Mouse (Mus musculus) lung, embryonic 16.5 days (tissue): ENCODE data around the gene Myh3. TPM values are rescaled to one million over a fixed set of nuclear protein-coding genes. Genes with fewer than 3 reads are reported as not detected.

Experiments
- ATAC-seq: fragments of 200-750 bp; cut with Nextera tagmentation; 2 replicates; pipeline ENCODE4 v1.8.0; 2017; ENCODE audit warnings: low read depth, mild to moderate bottlenecking, moderate library complexity
- H3K27ac ChIP-seq: fragments of 300-500 bp; sonication (generic); 2 replicates; pipeline ENCODE4 v1.5.1; 2014; ENCODE audit warnings: mild to moderate bottlenecking, control low read depth, low read length
- H3K27me3 ChIP-seq: fragments of 300-500 bp; sonication (generic); 2 replicates; pipeline ENCODE4 v1.6.1; 2014; ENCODE audit warnings: low read depth, low read length, mixed read lengths; ENCODE audit not compliant: control insufficient read depth, insufficient read depth
- H3K36me3 ChIP-seq: fragments of 300-500 bp; sonication (generic); 2 replicates; pipeline ENCODE4 v1.6.1; 2014; ENCODE audit warnings: low read length; ENCODE audit not compliant: control insufficient read depth, insufficient read depth
- H3K4me1 ChIP-seq: fragments of 300-500 bp; sonication (generic); replicated peaks from 2 replicates; pipeline ENCODE4 v1.6.1; 2014; ENCODE audit warnings: low read length, mixed read lengths; ENCODE audit not compliant: control insufficient read depth, insufficient read depth
- H3K4me2 ChIP-seq: fragments of 300-500 bp; sonication (generic); 2 replicates; pipeline ENCODE4 v1.6.1; 2014; ENCODE audit warnings: low read depth, low read length, control low read depth
- H3K4me3 ChIP-seq: fragments of 300-500 bp; sonication (generic); 2 replicates; pipeline ENCODE4 v1.5.1; 2014; ENCODE audit warnings: mild to moderate bottlenecking, low read length, control low read depth
- H3K9ac ChIP-seq: fragments of 300-500 bp; sonication (generic); 2 replicates; pipeline ENCODE4 v1.6.1; 2014; ENCODE audit warnings: low read length, control low read depth
- H3K9me3 ChIP-seq: fragments of 300-500 bp; sonication (generic); 2 replicates; pipeline ENCODE4 v1.6.1; 2016; ENCODE audit warnings: low read length; ENCODE audit not compliant: control insufficient read depth
- WGBS: fragments of 180-500 bp; shearing (Covaris S2); extraction: QIAGEN DNeasy Blood & Tissue Kit; methylation state at CpG from one replicate; pipeline ENCODE4 v1.1.7; 2014; 5-methylcytosine and 5-hydroxymethylcytosine counted together
- polyA plus RNA-seq: library from polyadenylated mRNA; unstranded; fragments of >200 nt; fragmentation: Nextera tagmentation; extraction: Ambion mirVana; gene quantifications from 2 replicates; pipeline ENCODE4 v1.2.1, GENCODE M21; 2015

Gene Myh3
- polyA plus RNA-seq, 1 experiment from 2014 or later, result 7.1 TPM

DNA sequence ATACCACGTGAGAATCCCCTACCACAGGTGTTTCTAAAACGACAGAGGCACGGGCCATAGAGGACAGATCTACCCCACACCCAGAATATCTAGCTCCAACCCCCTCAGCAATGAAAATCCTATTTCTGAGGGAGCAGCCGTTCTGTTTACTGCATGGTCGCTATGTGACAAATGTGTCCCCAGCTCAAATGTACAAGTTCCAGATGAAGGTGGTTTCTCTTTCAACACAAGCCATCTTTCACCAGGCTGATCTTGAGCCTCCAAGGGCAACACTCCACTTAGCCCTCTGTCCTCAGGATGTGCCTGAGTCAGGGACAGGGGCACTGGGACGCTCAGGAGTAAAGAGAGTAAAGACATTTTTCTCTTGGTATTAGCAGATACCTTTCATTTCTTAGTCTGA is 62.9 kb downstream of the Myh3 start:
- 51% methylated on average over 6 of the region's 6 CpGs for WGBS
- no peaks in the 10 kb centered on the region for H3K36me3 ChIP-seq
- ATAC-seq, result no peak
- no peak overlapping the region for H3K4me2 ChIP-seq
- no peaks in the 10 kb centered on the region for H3K4me1 ChIP-seq
- no peak overlapping the region for H3K4me3 ChIP-seq
- H3K27me3 ChIP-seq, result no peaks in the 10 kb centered on the region
- no peak overlapping the region for H3K27ac ChIP-seq
- H3K9me3 ChIP-seq, result no peaks in the 10 kb centered on the region
- H3K9ac ChIP-seq, result no peak overlapping the region

DNA sequence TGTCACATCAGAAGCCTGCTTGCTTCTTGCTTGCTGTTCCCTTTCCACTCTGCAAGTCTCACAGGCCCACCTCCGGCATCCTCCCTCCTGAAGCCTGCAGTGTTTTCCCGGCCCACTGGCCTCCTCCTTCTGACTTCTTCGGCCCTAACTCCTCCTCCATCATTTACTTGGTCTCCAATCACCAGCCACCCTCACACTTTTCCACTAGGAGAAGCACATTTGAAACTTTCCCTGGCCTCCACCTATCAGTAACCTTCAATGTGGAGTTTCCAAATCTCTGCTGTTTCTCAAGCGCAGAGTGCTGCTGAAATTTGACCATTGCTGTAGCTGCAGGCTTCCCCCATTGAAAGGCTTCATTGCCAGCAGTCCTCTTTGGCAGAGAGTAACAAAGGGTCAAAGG is 63.9 kb downstream of the Myh3 start:
- Histone ChIP-seq H3K9ac (no peak overlapping the region), H3K27ac (no peak overlapping the region), H3K36me3 (no peaks in the 10 kb centered on the region), H3K4me1 (no peaks in the 10 kb centered on the region), H3K4me2 (no peak overlapping the region), H3K4me3 (no peak overlapping the region), H3K27me3 (no peaks in the 10 kb centered on the region), H3K9me3 (no peaks in the 10 kb centered on the region)
- 42% methylated on average over 4 of the region's 4 CpGs for WGBS
- ATAC-seq, result no peak

DNA sequence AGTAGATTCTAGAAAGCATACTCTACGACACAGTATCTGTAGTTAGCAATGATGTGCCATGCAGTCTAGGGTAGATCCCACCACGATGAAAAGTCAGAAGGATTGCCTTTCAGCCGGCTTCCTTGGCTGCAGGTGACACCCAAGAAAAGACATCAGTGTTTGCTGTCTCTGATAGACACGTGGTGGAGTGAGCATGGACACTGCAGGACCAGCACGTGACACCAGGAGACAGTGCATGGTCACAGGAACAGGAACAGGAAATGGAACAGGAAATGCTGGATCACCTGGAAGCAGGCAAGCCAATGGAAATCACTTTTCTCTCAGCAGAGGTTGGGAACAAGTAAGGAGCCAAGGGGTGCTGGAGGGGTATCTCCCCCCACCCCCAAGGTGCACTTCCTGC is 65.0 kb downstream of the Myh3 start:
- H3K36me3 ChIP-seq, result no peaks in the 10 kb centered on the region
- ATAC-seq, result no peak
- 73% methylated on average over 5 of the region's 5 CpGs for WGBS
- H3K9ac ChIP-seq, result no peak overlapping the region
- H3K4me2 ChIP-seq, result no peak overlapping the region
- H3K27me3 ChIP-seq, result no peaks in the 10 kb centered on the region
- H3K4me1 ChIP-seq, result no peaks in the 10 kb centered on the region
- H3K27ac ChIP-seq, result no peak overlapping the region
- H3K9me3 ChIP-seq, result no peaks in the 10 kb centered on the region
- no peak overlapping the region for H3K4me3 ChIP-seq

DNA sequence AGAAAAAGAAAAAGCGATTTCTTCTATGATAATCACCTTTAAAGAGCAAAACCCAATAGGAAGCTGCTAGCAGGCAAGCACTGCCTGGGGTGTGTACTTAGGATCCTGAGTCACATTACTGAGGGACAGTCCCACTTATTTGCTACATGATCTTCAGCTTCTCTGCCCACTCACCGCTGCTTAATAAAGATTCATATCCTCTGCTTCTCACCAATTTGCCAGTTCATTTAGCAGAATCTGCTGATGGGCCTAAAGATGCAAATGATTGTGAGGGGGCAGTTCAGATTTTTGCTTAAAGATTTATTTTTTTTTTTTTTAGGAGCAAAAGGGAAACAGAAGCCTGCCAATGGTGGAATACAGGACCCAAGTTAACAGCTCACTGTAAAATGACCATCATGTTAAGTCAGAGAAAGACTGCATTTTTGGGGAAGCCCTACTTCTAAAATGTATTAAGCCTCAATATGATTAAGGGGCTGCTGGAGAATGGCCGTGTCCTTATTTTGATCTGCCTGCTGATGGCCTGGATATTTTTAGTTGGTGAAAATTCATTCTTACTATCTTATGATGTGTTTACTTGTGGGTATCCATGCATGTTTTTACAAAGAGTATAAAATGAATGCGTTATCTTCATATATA is 65.9 kb downstream of the Myh3 start:
- Histone ChIP-seq H3K9me3 (no peaks in the 10 kb centered on the region), H3K9ac (no peak overlapping the region), H3K4me3 (no peak overlapping the region), H3K27ac (no peak overlapping the region), H3K4me1 (no peaks in the 10 kb centered on the region), H3K27me3 (no peaks in the 10 kb centered on the region), H3K36me3 (no peaks in the 10 kb centered on the region), H3K4me2 (no peak overlapping the region)
- WGBS, result 85% methylated on average over 4 of the region's 4 CpGs
- ATAC-seq, result no peak

DNA sequence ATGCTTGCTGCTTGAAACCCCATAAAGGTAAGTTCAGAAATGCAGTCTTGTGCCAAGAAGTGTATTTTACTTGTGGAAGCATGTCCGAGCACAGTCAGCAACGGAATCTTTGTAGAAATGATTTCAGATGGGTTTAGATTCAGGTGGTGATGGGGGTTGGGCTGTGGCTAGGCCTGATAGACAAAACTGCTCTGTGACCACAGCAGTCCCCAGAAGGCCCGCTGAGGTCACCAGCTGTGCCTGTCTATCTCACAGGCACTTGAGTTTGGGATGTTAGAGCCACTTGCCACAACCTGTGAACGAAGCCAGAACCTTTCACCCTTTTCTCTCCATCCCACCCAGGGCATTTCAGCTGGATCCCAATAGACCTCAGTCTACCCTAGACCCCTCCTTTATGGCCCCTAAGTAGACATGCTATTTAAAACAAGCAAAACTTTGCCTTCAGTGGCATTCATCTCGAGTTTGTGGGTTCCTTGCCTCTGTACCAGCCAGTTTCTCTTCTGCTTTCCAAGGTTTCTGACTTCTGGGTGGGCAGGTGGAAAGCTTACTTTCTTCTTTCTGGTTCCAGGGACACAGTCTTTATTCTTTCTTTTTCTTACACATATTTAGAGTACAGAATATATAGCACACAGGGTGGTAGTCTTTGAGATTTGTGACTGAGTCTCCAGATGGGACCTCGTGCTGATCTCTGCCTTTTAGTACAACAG is 66.6 kb downstream of the Myh3 start:
- Histone ChIP-seq H3K9me3 (no peaks in the 10 kb centered on the region), H3K4me2 (no peak overlapping the region), H3K36me3 (no peaks in the 10 kb centered on the region), H3K27ac (no peak overlapping the region), H3K4me1 (no peaks in the 10 kb centered on the region), H3K27me3 (no peaks in the 10 kb centered on the region), H3K9ac (no peak overlapping the region), H3K4me3 (no peak overlapping the region)
- WGBS, result 59% methylated on average over 6 of the region's 6 CpGs
- no peak for ATAC-seq

DNA sequence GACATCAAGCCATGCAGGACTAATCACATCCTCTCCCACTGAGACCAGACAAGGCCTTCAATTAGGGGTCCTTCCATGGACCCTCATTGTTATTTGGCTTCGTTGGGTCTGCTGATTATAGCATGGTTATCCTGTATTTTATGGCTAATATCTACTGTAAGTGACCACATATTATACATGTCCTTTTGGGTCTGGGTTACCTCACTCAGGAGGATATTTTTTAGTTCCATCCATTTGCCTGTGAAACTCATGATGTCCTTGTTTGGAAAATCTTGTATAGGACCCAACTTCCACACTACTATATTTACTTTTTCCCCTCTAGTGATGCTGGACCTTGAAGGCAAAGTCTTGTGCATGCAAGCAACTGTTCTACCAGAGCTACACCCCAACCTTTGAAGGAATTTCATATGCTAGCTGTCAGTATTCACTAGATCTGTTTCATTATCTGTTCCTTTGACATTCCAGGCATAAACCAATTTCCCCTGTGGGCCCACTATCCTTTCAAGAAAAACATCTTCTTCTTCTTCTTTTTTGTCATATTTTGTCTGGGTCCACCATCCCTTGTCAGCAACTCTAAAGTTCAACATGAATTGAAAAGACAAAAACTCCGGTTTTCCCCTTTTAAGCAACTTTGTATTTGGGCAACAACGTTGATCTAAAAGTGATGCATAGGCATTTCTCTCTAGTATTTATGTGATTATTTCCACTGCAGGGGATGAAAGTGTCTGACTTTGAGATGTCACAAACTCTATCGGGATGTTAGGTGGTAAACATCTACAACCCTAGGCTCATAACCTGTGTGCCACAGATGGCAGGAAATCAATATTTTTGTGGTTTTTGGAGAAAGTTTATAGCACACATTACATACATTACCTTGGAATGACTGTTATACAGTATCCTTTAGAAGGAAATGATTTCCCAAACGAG is 67.6 kb downstream of the Myh3 start:
- H3K27me3 ChIP-seq, result no peaks in the 10 kb centered on the region
- no peak overlapping the region for H3K9ac ChIP-seq
- no peak overlapping the region for H3K4me3 ChIP-seq
- no peak overlapping the region for H3K4me2 ChIP-seq
- ATAC-seq, result no peak
- no peak overlapping the region for H3K27ac ChIP-seq
- no peaks in the 10 kb centered on the region for H3K36me3 ChIP-seq
- no peaks in the 10 kb centered on the region for H3K4me1 ChIP-seq
- 77% methylated on average over 5 of the region's 5 CpGs for WGBS
- no peaks in the 10 kb centered on the region for H3K9me3 ChIP-seq

DNA sequence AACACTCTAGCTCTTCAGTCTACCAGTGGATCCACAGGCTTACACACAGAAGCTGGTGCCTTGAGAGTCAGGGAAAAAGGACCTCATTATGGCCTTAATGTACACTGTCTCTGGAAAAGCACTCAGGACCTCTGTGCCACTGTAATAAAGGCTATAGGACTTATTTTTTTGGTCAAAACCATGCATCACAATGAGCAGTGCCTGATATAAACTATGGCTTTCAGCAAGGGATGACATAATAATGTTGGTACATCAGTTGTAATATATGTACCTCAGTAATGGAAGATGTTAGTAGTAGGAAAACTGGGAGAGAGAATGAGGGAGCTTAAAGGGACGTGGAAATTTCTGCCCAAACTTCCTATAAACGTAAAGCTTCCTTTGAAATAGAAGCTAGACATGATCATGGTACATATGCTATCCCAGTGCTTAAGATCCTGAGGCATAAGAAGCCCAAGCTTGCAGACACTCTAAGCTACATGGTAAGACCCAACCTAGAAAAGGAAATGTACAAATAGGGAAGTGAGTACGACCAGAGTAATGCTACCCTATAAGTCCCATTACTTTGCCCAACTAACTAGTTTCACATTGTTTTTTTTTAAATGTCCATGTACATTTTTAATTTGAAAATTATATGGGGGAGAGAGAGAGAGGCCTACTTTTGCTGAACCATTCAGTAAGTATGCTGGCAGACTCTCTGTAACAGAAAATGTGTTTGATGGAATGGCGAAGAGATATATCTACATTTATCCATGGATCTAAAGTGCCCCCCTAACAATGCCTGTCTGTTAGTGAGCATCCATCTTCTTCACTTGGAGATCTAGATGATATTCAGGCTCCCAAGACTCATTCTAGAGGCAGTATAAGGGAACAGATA is 68.5 kb downstream of the Myh3 start:
- Histone ChIP-seq H3K4me3 (no peak overlapping the region), H3K9ac (no peak overlapping the region), H3K27ac (no peak overlapping the region), H3K9me3 (no peaks in the 10 kb centered on the region), H3K4me2 (no peak overlapping the region), H3K4me1 (no peaks in the 10 kb centered on the region), H3K36me3 (no peaks in the 10 kb centered on the region), H3K27me3 (no peaks in the 10 kb centered on the region)
- ATAC-seq, result no peak
- WGBS, result 83% methylated on average over 4 of the region's 4 CpGs

DNA sequence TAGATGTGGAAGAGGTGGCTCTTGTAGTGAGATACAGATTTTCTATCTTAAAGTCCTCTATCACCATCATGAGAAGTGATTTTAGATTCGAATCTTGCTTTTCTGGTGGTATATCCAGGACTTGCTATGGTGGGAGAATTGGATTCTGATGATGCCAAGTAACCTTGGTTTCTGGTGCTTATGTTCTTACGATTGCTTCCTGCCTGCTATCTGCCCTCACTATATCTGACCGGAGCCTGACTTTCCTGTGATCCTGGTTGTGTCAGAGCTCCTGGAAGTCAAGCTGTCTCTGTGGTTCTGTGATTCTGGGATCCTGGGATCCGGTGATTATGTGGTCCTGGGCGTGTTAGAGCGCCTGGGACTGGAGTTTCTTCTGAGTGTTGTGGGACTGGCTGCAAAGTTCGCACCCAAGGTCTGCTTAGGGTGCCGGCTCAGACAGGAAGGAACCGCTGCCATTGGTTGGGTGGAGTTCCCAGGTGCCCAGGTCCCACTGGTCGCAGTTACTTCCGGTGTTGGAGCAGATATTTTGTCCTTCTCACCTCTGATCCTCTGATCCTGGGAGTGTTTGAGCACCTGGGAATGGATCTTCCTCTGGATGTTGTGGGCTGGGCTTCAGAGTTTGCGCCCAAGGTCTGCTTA is 69.3 kb downstream of the Myh3 start:
- Histone ChIP-seq H3K4me3 (no peak overlapping the region), H3K4me2 (no peak overlapping the region), H3K4me1 (no peaks in the 10 kb centered on the region), H3K27ac (no peak overlapping the region), H3K9me3 (no peaks in the 10 kb centered on the region), H3K9ac (no peak overlapping the region), H3K27me3 (no peaks in the 10 kb centered on the region), H3K36me3 (no peaks in the 10 kb centered on the region)
- ATAC-seq, result no peak
- WGBS, result 87% methylated on average over 12 of the region's 12 CpGs
